Mouse (Mus musculus) ES-E14 (cell line): ENCODE results near the gene Iqcc.

Source experiments
- MAFK ChIP-seq: IDR thresholded peaks from 2 replicates; pipeline ENCODE4 v1.6.1; 2014; ENCODE audit warnings: mild to moderate bottlenecking, low read depth, low read length, inconsistent platforms; ENCODE audit not compliant: insufficient read depth
- ZC3H11A ChIP-seq: IDR thresholded peaks from 2 replicates; pipeline ENCODE4 v1.6.1; 2012; ENCODE audit warnings: low read depth, mild to moderate bottlenecking, inconsistent platforms, low read length, borderline replicate concordance
- ZNF384 ChIP-seq: IDR thresholded peaks from 2 replicates; pipeline ENCODE4 v1.6.1; 2012; ENCODE audit warnings: low read depth, low read length, inconsistent platforms

- TF ChIP-seq ZNF384: no peak
- no peak for TF ChIP-seq MAFK
- no peak for TF ChIP-seq ZC3H11A
Measured at GRCm38 (mm10) chr4:129610026-129610425, 8.9 kb downstream of the Iqcc start.
